Mouse (Mus musculus) lung, embryonic 14.5 days (tissue): ENCODE data around the gene Fgf6. TPM values are rescaled to one million over a fixed set of nuclear protein-coding genes. Genes with fewer than 3 reads are reported as not detected.

ENCODE experiments used
- ATAC-seq: fragments of 200-750 bp; cut with Nextera tagmentation; 2 replicates; pipeline ENCODE4 v1.8.0; 2017; ENCODE audit warnings: mild to moderate bottlenecking, moderate TSS enrichment, moderate library complexity; ENCODE audit not compliant: insufficient read depth
- DNase-seq: peaks from one replicate; pipeline ENCODE4 v3.0.0-alpha.2; 2015
- H3K27ac ChIP-seq: fragments of 300-500 bp; sonication (generic); 2 replicates; pipeline ENCODE4 v1.5.1; 2014; ENCODE audit warnings: low read depth, mild to moderate bottlenecking, moderate library complexity
- H3K27me3 ChIP-seq: fragments of 300-500 bp; sonication (generic); 2 replicates; pipeline ENCODE4 v1.6.1; 2014; ENCODE audit warnings: low read length, control low read depth; ENCODE audit not compliant: insufficient read depth
- H3K36me3 ChIP-seq: fragments of 300-500 bp; sonication (generic); 2 replicates; pipeline ENCODE4 v1.6.1; 2014; ENCODE audit warnings: control low read depth; ENCODE audit not compliant: insufficient read depth
- H3K4me1 ChIP-seq: fragments of 300-500 bp; sonication (generic); 2 replicates; pipeline ENCODE4 v1.6.1; 2014; ENCODE audit warnings: antibody characterized with exemption, control low read depth; ENCODE audit not compliant: insufficient read depth
- H3K4me2 ChIP-seq: fragments of 300-500 bp; sonication (generic); 2 replicates; pipeline ENCODE4 v1.6.1; 2014; ENCODE audit warnings: mild to moderate bottlenecking
- H3K4me3 ChIP-seq: fragments of 300-500 bp; sonication (generic); 2 replicates; pipeline ENCODE4 v1.5.1; 2014; ENCODE audit warnings: low read depth, low read length
- H3K9ac ChIP-seq: fragments of 300-500 bp; sonication (generic); 2 replicates; pipeline ENCODE4 v1.6.1; 2014
- H3K9me3 ChIP-seq: fragments of 300-500 bp; sonication (generic); 2 replicates; pipeline ENCODE4 v1.6.1; 2016; ENCODE audit warnings: low read depth, low read length, control low read depth
- CTCF ChIP-seq: IDR thresholded peaks from 2 replicates; pipeline ENCODE4 v1.5.1; 2016; ENCODE audit warnings: antibody characterized with exemption, low read depth
- WGBS: fragments of 180-500 bp; shearing (Covaris S2); extraction: QIAGEN DNeasy Blood & Tissue Kit; methylation state at CpG from one replicate; pipeline ENCODE4 v1.1.7; 2014; 5-methylcytosine and 5-hydroxymethylcytosine counted together
- polyA plus RNA-seq: library from polyadenylated mRNA; unstranded; fragments of >200 nt; fragmentation: Nextera tagmentation; extraction: Ambion mirVana; gene quantifications from 2 replicates; pipeline ENCODE4 v1.2.1, GENCODE M21; 2014

Gene Fgf6
- polyA plus RNA-seq, 1 experiment from 2014 or later = not detected

DNA sequence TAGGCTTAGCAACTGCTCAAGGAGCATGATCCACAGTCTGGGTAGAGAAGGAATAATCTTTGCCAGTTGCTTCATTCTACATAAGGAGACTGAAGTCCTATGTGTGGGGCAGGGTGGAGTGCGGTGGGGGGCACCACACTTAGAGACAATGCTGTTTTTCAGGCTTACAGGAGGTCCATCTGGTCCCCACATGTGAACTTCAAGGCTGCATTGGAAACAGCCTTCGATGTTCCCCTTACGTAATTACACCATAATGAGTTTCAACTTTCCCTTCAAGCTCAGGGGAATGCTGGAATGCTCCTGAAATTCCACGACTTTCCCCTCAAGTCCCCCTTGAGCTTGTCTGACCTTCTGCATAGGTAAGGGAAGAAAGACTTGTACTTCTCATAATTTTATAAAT is 35.5 kb downstream of the Fgf6 start:
- no peak overlapping the region for H3K9ac ChIP-seq
- H3K27me3 ChIP-seq = no peaks in the 10 kb centered on the region
- H3K9me3 ChIP-seq = no peaks in the 10 kb centered on the region
- H3K27ac ChIP-seq = no peak overlapping the region
- H3K4me1 ChIP-seq = no peaks in the 10 kb centered on the region
- no peaks in the 10 kb centered on the region for H3K36me3 ChIP-seq
- ATAC-seq (no peak), DNase-seq (no peak)
- 63% methylated on average over 4 of the region's 4 CpGs for WGBS
- no peak overlapping the region for H3K4me2 ChIP-seq
- no peak for TF ChIP-seq CTCF
- no peak overlapping the region for H3K4me3 ChIP-seq

DNA sequence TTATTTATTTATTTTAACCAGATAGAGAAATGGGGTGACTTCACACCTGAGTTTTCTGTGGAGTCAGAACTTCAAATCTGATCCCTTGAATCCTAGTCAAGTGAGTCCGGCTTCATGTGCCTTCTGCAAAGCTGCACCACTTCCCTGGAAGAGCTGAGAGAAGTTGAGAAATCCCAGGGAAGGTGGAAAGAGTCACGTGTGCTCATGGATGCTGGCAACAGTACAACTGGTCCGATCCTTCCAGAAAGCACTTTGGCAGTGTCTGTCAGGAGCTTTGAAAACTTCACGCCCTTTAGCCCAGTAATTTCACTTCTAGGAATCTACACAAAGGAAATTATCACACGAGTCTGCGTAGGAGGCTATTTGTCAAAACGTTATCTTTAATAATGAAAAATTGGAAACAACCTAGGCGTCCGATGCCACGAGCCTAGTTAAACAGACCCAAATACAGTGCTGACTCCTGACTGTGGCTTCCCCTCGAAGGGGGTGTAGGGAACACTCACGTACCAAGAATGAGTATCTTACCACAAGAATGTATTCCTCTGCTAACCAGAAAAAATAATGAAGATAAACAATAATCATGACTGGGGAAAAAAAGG is 41.7 kb downstream of the Fgf6 start:
- H3K27ac ChIP-seq = no peak overlapping the region
- H3K4me3 ChIP-seq = no peak overlapping the region
- no peak overlapping the region for H3K9ac ChIP-seq
- H3K4me2 ChIP-seq = no peak overlapping the region
- no peaks in the 10 kb centered on the region for H3K27me3 ChIP-seq
- 41% methylated on average over 12 of the region's 12 CpGs for WGBS
- H3K36me3 ChIP-seq = no peaks in the 10 kb centered on the region
- ATAC-seq = no peak
- DNase-seq = peak; percentile 14
- no peak for TF ChIP-seq CTCF
- no peaks in the 10 kb centered on the region for H3K4me1 ChIP-seq
- H3K9me3 ChIP-seq = no peaks in the 10 kb centered on the region

DNA sequence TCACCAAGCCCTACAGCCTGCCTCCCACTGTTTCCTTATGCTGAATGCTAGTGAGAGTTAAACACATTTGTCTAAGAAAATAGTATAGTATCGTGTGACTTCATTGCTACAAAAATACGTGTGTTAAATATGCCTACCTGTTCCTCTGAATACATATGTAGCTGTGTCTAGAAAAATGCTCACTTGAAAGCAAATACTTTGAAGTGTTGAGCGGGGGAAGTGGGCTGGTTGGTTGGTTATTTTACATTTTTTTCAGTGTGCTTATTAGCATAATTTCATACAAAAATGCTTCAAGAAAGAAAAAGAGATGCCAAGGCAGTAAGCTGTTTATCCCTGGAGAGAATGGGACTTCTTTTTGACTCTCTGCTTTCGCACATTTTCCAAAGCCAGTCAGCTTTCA is 44.6 kb downstream of the Fgf6 start:
- TF ChIP-seq CTCF = no peak
- no peaks in the 10 kb centered on the region for H3K27me3 ChIP-seq
- H3K4me2 ChIP-seq = no peak overlapping the region
- 70% methylated on average over 4 of the region's 4 CpGs for WGBS
- no peaks in the 10 kb centered on the region for H3K36me3 ChIP-seq
- no peaks in the 10 kb centered on the region for H3K9me3 ChIP-seq
- no peaks in the 10 kb centered on the region for H3K4me1 ChIP-seq
- H3K4me3 ChIP-seq = no peak overlapping the region
- H3K27ac ChIP-seq = no peak overlapping the region
- H3K9ac ChIP-seq = no peak overlapping the region
- DNase-seq (no peak), ATAC-seq (no peak)

DNA sequence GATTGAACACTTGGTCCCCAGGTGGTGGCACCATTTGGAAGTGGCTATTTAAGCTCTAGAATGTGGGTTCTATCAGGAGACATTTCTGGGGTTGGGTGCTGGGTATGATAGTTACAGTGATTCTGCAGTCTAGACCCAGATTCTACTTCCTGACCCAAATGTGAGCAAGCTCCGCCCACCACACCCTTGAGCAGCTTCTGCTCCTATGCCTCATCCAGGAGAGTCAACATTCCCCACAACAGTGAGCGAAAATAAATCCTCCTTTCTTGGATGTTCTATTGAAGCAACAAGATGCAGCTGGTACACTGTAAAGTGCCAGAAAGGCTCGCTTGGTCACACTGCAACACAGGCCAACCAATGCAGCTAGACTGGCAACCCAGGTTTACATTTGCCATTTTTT is 48.5 kb downstream of the Fgf6 start:
- H3K4me3 ChIP-seq = no peak overlapping the region
- H3K9ac ChIP-seq = no peak overlapping the region
- ATAC-seq (no peak), DNase-seq (no peak)
- TF ChIP-seq CTCF = no peak
- no peaks in the 10 kb centered on the region for H3K27me3 ChIP-seq
- no peak overlapping the region for H3K4me2 ChIP-seq
- H3K9me3 ChIP-seq = no peaks in the 10 kb centered on the region
- H3K4me1 ChIP-seq = no peaks in the 10 kb centered on the region
- no peaks in the 10 kb centered on the region for H3K36me3 ChIP-seq
- 70% methylated on average over 3 of the region's 3 CpGs for WGBS
- H3K27ac ChIP-seq = no peak overlapping the region

DNA sequence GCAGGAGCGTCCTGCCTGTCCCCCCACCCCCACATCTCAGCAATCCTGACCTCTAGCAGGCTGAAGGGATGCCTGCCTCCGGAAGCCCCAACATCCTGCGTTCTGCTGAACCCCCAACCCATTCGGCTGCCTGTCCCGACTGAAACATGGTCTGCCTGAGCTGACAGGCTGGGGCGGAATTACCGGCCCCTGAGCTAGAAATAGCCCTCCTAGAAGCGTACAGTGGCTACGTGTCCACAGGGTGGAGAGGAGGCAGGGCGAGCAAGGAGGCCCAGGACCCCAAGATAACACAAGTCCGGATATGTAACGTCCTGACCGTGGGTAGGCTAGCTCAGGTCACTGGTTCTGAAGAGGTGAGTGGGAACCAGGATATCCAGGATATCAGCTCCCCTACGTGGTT is 49.4 kb downstream of the Fgf6 start:
- Histone ChIP-seq H3K4me3 (no peak overlapping the region), H3K9ac (no peak overlapping the region), H3K4me1 (no peaks in the 10 kb centered on the region), H3K4me2 (peak overlapping the region; percentile 29; the same call in 1 of the 2 replicates), H3K27ac (no peak overlapping the region), H3K36me3 (no peaks in the 10 kb centered on the region), H3K9me3 (no peaks in the 10 kb centered on the region), H3K27me3 (no peaks in the 10 kb centered on the region)
- TF ChIP-seq CTCF = 0 out of 2 replicates have a peak, but pooled peaks have one; percentile 16
- WGBS = 3% methylated on average over 14 of the region's 14 CpGs
- DNase-seq (peak; percentile 34), ATAC-seq (0 out of 2 replicates have a peak, but pooled peaks have one; percentile 17)

DNA sequence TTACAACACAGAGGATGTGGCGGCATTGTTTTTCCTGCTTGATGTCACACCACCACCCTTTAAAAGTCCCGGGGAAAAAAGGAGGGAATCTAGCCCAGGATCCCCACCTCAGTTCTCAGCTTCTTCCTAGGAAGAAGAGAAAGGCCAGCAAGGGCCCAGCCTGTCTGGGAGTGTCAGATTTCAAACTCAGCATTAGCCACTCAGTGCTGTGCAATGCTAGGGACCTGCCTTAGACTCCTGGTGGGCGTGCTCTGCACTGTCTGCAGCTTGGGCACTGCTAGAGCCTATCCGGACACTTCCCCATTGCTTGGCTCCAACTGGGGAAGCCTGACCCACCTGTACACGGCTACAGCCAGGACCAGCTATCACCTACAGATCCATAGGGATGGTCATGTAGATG is 57.4 kb downstream of the Fgf6 start, which contains the start of gene Fgf23:
Fgf23 (plus strand) TSS at position 86 of the 400 bp plus-strand sequence.
- TF ChIP-seq CTCF = peak; percentile 44
- H3K27me3 ChIP-seq = no peaks in the 10 kb centered on the region
- no peak within 1 kb of the TSS for H3K9ac ChIP-seq
- ATAC-seq (peak; percentile 100), DNase-seq (peak; percentile 78)
- no peaks in the 10 kb centered on the region for H3K9me3 ChIP-seq
- no peaks in the 10 kb centered on the region for H3K36me3 ChIP-seq
- no peaks in the 10 kb centered on the region for H3K4me1 ChIP-seq
- 3% methylated on average over 5 of the region's 5 CpGs for WGBS
- peak within 1 kb of the TSS; percentile 32 for H3K4me2 ChIP-seq
- 0 out of 2 replicates have a peak within 1 kb of the TSS, but pooled peaks have one; percentile 4 for H3K4me3 ChIP-seq
- no peak within 1 kb of the TSS for H3K27ac ChIP-seq

Other genes starting within 250 kb of the Fgf6 start
- 182 and 196 TPM in 2 replicates for gene Ndufa9, start 166.4 kb upstream of the Fgf6 start, polyA plus RNA-seq
- 0.07 TPM in 1 of 2 replicates, not detected in the other for gene Akap3, start 162.5 kb upstream of the Fgf6 start, polyA plus RNA-seq
- gene Dyrk4, start 93.7 kb upstream of the Fgf6 start, polyA plus RNA-seq = 0.13 TPM in 1 of 2 replicates, not detected in the other
- 79.8 and 85.6 TPM in 2 replicates for gene Rad51ap1, start 76.0 kb upstream of the Fgf6 start, polyA plus RNA-seq
- 15.6 and 16.7 TPM in 2 replicates for gene D6Wsu163e, start 75.6 kb upstream of the Fgf6 start, polyA plus RNA-seq
- not detected in 2 replicates for gene Fgf23, start 57.3 kb downstream of the Fgf6 start, polyA plus RNA-seq
- 3.0 and 3.5 TPM in 2 replicates for gene Tigar, start 94.0 kb downstream of the Fgf6 start, polyA plus RNA-seq
- gene Ccnd2, start 136.6 kb downstream of the Fgf6 start, polyA plus RNA-seq = 660 and 684 TPM in 2 replicates